Comparison of ENCODE assay signal across 11 mouse cellular contexts in the genomic region with DNA sequence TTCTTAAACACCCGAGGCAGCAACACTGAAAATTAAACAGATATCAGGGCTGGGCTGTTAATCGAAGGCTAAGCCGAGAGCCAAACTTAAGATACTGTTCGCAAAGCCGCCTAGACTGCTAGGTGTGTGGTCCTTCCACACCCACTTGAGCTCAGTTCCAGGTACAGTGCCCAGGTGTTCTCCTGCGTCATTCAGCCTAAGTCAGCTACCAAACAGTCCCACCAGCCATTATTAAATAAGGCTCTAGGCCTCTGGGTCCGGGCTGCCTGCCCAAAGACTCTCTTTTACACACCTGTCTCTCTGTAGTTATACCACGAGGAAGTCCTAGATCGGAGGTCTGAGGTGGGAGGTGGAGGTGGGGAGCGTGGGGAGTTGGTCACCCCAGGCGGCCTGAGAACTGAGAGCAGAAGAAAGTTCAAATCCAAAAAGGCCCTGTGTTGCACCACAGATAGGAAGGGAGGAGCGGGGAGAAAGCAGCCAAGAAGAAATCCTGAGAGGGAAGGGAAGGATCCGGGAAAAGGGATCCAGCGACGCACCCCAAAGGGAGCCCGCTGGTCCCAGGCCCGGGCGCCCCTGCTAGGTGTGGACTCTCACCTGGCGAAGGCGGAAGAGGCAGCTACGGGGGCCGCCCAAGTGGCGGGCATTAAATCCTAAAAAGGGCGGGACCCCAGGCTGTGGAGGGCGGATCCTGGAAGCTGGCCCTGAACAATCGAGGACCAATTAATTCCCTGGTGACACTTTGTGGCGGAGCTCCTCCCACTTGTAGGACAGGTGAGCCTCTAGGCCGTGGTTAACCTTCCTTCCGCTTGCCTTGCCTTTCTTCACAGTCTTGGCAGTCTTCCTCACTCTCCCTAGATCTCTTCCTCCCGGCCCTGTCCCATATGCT. TPM values are rescaled to one million over a fixed set of nuclear protein-coding genes. Genes with fewer than 3 reads are reported as not detected.
A peak's percentile ranks its signal among the peaks of the same experiment; 100 is the strongest.
DNase-seq lines count a peak whose midpoint lies in the region; ATAC-seq lines count a peak whose summit lies in the region.
"Had no signal": no experiment of that assay in that cellular context is flagged by ENCODE, and none has a peak within 500 bp of the region (broad histone marks: within the 10 kb centered on the region; RNA-seq: fewer than 3 reads in every experiment).

A gene (minus strand): TSS at position 618 of the 886 bp plus-strand sequence.

- WGBS in embryonic facial prominence, embryonic 14.5 days, result 22% methylated on average over 29 of the region's 30 CpGs

- H3K27ac ChIP-seq in embryonic facial prominence, embryonic 14.5 days (replicated peaks; ENCODE audit: low read depth, low read length), result peak within 1 kb of the TSS; percentile 54
- H3K27ac ChIP-seq: hindbrain, postnatal 0 days had no signal

- peak within 1 kb of the TSS; percentile 36 for H3K4me2 ChIP-seq in embryonic facial prominence, embryonic 14.5 days (ENCODE audit: low read depth, low read length)

- no peaks in the 10 kb centered on the region for H3K36me3 ChIP-seq in embryonic facial prominence, embryonic 14.5 days (ENCODE audit: control insufficient read depth, insufficient read depth, low read length)

- DNase-seq in heart, adult 11 months, result peak; percentile 87
- no peak for DNase-seq in heart, adult 9 months (ENCODE audit: low spot score in 2 of 2)
- peak; percentile 74 for DNase-seq in embryonic facial prominence, embryonic 14.5 days (ENCODE audit: low spot score)
- peak; percentile 72 to 75 for DNase-seq in kidney, postnatal 36 days
- peak; percentile 49 for DNase-seq in lung, postnatal 14 days
- no peak for DNase-seq in testis, postnatal 14 days (ENCODE audit: low spot score)
- DNase-seq in T-cell, adult 2 months (ENCODE audit: low spot score), result no peak
- DNase-seq in layer of hippocampus, postnatal 14 days (ENCODE audit: low spot score in 2 of 2), result no peak
- DNase-seq: cerebellum, postnatal 10 days; thymus, postnatal 14 days had no signal

- H3K9ac ChIP-seq in embryonic facial prominence, embryonic 14.5 days (ENCODE audit: low read depth, low read length), result peak within 1 kb of the TSS; percentile 28; the same call in 1 of the 2 replicates

- H3K4me3 ChIP-seq in embryonic facial prominence, embryonic 14.5 days (ENCODE audit: low read depth, low read length), result peak within 1 kb of the TSS; percentile 20

- no peaks in the 10 kb centered on the region for H3K4me1 ChIP-seq in embryonic facial prominence, embryonic 14.5 days (ENCODE audit: control insufficient read depth, insufficient read depth, low read length)

- H3K27me3 ChIP-seq in embryonic facial prominence, embryonic 14.5 days (replicated peaks; ENCODE audit: control insufficient read depth, insufficient read depth, low read length), result peaks cover 12% of the 10 kb centered on the region

- ATAC-seq in embryonic facial prominence, embryonic 14.5 days (ENCODE audit: low read depth), result peak; percentile 64; the same call in 1 of the 2 replicates
- ATAC-seq: hindbrain, postnatal 0 days had no signal

- H3K9me3 ChIP-seq in embryonic facial prominence, embryonic 14.5 days (ENCODE audit: control insufficient read depth, low read length), result no peaks in the 10 kb centered on the region

RNA-seq across cellular contexts. Expression of the gene that starts here (rescaled TPM):
- polyA plus RNA-seq in embryonic facial prominence, embryonic 14.5 days (2014; fragmentation: Nextera tagmentation; extraction: Ambion mirVana), result 3.2 and 3.7 TPM in 2 replicates
- total RNA-seq in layer of hippocampus, postnatal 14 days (2021), result not detected
- total RNA-seq: hindbrain, postnatal 0 days had no signal
- polyA plus RNA-seq: hindbrain, postnatal 0 days had no signal

Comparison
In these comparisons a context has a peak if more than half of its experiments do, and no peak if none do; other contexts are left out.
1. DNase-seq: peak in heart, adult 11 months (single experiment), embryonic facial prominence, embryonic 14.5 days (single experiment), kidney, postnatal 36 days (2 of 2) and lung, postnatal 14 days (single experiment); none in heart, adult 9 months (0 of 2), testis, postnatal 14 days (single experiment), T-cell, adult 2 months (single experiment) and layer of hippocampus, postnatal 14 days (0 of 2).